Mouse (Mus musculus): ENCODE measurements around the gene Nupr1l. TPM values are rescaled to one million over a fixed set of nuclear protein-coding genes. Genes with fewer than 3 reads are reported as not detected.

Nupr1l gene
- 2.8 and 4.3 TPM in 2 replicates for polyA plus RNA-seq (2012)

GRCm38 (mm10) chr5:129908242-129908965, at the start of gene Nupr1l:
Nupr1l (plus strand) TSS chr5:129908540.
- TF ChIP-seq GATA1 (IDR thresholded peaks at IDR 0.05; ENCODE audit: low read length), result no peak

GRCm38 (mm10) chr5:129862325-129862724, 46.0 kb upstream of the Nupr1l start:
- TF ChIP-seq GATA1 (IDR thresholded peaks at IDR 0.05; ENCODE audit: low read length), result no peak

GRCm38 (mm10) chr5:129864467-129864866, 43.9 kb upstream of the Nupr1l start:
- no peak for TF ChIP-seq GATA1 (IDR thresholded peaks at IDR 0.05; ENCODE audit: low read length)

- no peak for TF ChIP-seq GATA1 (IDR thresholded peaks at IDR 0.05; ENCODE audit: low read length)
These were observed 42.5 kb upstream of the Nupr1l start for GRCm38 (mm10) chr5:129865841-129866240.

GRCm38 (mm10) chr5:129869238-129869995, 38.9 kb upstream of the Nupr1l start:
- no peak for TF ChIP-seq GATA1 (IDR thresholded peaks at IDR 0.05; ENCODE audit: low read length)

- no peak for TF ChIP-seq GATA1 (IDR thresholded peaks at IDR 0.05; ENCODE audit: low read length)
These were observed 37.1 kb upstream of the Nupr1l start for GRCm38 (mm10) chr5:129871238-129871637.

GRCm38 (mm10) chr5:129873942-129874341, 34.4 kb upstream of the Nupr1l start:
- no peak for TF ChIP-seq GATA1 (IDR thresholded peaks at IDR 0.05; ENCODE audit: low read length)

GRCm38 (mm10) chr5:129875098-129875497, 33.2 kb upstream of the Nupr1l start:
- TF ChIP-seq GATA1 (IDR thresholded peaks at IDR 0.05; ENCODE audit: low read length), result no peak

- TF ChIP-seq GATA1 (IDR thresholded peaks at IDR 0.05; ENCODE audit: low read length), result no peak
These were observed 30.4 kb upstream of the Nupr1l start for GRCm38 (mm10) chr5:129877731-129878455.

GRCm38 (mm10) chr5:129878946-129879345, 29.4 kb upstream of the Nupr1l start:
- TF ChIP-seq GATA1 (IDR thresholded peaks at IDR 0.05; ENCODE audit: low read length), result no peak

GRCm38 (mm10) chr5:129879888-129880287, 28.5 kb upstream of the Nupr1l start:
- TF ChIP-seq GATA1 (IDR thresholded peaks at IDR 0.05; ENCODE audit: low read length), result no peak

GRCm38 (mm10) chr5:129886271-129886670, 22.1 kb upstream of the Nupr1l start:
- TF ChIP-seq GATA1 (IDR thresholded peaks at IDR 0.05; ENCODE audit: low read length), result no peak

GRCm38 (mm10) chr5:129886911-129887636, 21.3 kb upstream of the Nupr1l start, which contains the start of gene Chchd2:
Chchd2 (minus strand) TSS chr5:129887470.
- no peak for TF ChIP-seq GATA1 (IDR thresholded peaks at IDR 0.05; ENCODE audit: low read length)

GRCm38 (mm10) chr5:129895198-129896088, 12.9 kb upstream of the Nupr1l start, which contains the start of gene Zbed5:
Zbed5 (plus strand) TSS chr5:129895723.
- TF ChIP-seq GATA1 (IDR thresholded peaks at IDR 0.05; ENCODE audit: low read length), result no peak
